Mouse (Mus musculus): Measurements from ENCODE around the gene Slc25a20.

GRCm38 (mm10) chr9:108626498-108626897 lies 35.4 kb upstream of the Slc25a20 start:
- TF ChIP-seq CTCF (IDR thresholded peaks at IDR 0.05; ENCODE audit: low read depth) (no peak), EP300 (optimal IDR thresholded peaks at IDR 0.05) (no peak)

All from stomach, postnatal 0 days (tissue).